Mouse (Mus musculus): ENCODE measurements around the gene Deup1. TPM values are rescaled to one million over a fixed set of nuclear protein-coding genes. Genes with fewer than 3 reads are reported as not detected.
A peak's percentile ranks its signal among the peaks of the same experiment; 100 is the strongest.

The Deup1 gene
- polyA plus RNA-seq, 1 experiment, result not detected

DNA sequence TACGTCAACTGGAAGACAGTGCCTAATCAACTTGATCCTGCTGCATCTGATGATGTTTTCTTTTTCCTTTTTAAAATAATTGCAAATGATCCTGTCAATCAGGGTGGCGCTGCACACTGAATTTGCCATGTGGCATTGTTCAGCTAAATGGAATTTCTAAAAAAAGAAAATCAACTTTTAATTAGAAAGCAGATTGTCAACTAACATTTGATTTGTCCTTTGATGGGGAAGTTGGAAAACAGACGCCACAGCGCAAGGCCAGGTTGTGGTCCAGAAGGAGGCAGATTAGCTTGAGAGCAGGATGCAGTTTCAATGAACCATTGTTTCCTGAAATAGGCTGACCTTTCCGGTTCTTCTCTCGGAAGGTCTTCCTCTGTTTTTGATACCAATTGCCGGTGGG is 101.2 kb downstream of the Deup1 start:
- TF ChIP-seq CEBPB (IDR thresholded peaks at IDR 0.05; ENCODE audit: insufficient read depth, poor library complexity, severe bottlenecking) (no peak), TCF3 (IDR thresholded peaks at IDR 0.05; ENCODE audit: insufficient read length, low read depth) (no peak), MYOG (IDR thresholded peaks at IDR 0.05; ENCODE audit: control insufficient read depth in 1 of 3, insufficient read depth in 1 of 3, insufficient read length in 2 of 3, low read depth in 2 of 3) (no peak), SRF (IDR thresholded peaks at IDR 0.05; ENCODE audit: control insufficient read depth, insufficient read length, low read depth) (no peak), POLR2AphosphoS2 (IDR thresholded peaks at IDR 0.05; ENCODE audit: insufficient read length, low read depth) (no peak), REST (IDR thresholded peaks at IDR 0.05; ENCODE audit: insufficient read depth, insufficient read length) (no peak), USF1 (IDR thresholded peaks at IDR 0.05; ENCODE audit: low read depth) (no peak), E2F4 (IDR thresholded peaks at IDR 0.05; ENCODE audit: insufficient read depth) (no peak), MYOD1 (IDR thresholded peaks at IDR 0.05; ENCODE audit: control insufficient read depth in 1 of 3, insufficient read length in 2 of 3, low read depth in 2 of 3) (no peak), POLR2A (IDR thresholded peaks at IDR 0.05; ENCODE audit: insufficient read length, low read depth) (no peak), MAX (IDR thresholded peaks at IDR 0.05; ENCODE audit: low read depth) (no peak), TCF12 (IDR thresholded peaks at IDR 0.05; ENCODE audit: insufficient read depth, poor library complexity, severe bottlenecking) (no peak)
- Histone ChIP-seq H3K27me3 (ENCODE audit: control insufficient read depth, insufficient read depth, insufficient read length) (no peaks in the 10 kb centered on the region), H3K4me2 (ENCODE audit: low read depth) (no peak overlapping the region), H3K36me3 (ENCODE audit: control insufficient read depth, insufficient read depth) (no peaks in the 10 kb centered on the region), H3K4me3 (no peak overlapping the region), H3ac (ENCODE audit: control insufficient read depth, insufficient read length) (no peak overlapping the region), H3K79me2 (ENCODE audit: control insufficient read depth, insufficient read depth) (no peaks in the 10 kb centered on the region)

DNA sequence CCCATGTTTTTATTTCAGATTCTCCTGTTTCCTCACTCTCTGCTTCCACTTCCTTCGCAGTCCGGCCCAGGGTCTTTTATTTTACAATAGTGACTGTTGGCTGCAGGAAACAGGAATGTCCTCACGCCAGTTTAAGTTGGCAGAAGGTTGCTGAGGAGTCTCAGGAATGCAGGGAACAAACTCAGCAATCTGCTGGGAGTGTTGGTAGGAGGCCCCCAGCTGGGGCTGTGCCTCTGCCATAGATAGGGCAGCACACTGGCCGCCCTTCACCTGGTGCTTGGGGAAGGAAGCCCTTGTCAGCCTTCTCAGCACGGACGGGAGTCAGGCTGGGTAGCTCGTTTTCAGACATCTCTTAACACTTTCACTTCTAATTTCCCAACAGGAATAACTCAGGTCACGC is 102.5 kb downstream of the Deup1 start:
- Histone ChIP-seq H3ac (ENCODE audit: control insufficient read depth, insufficient read length) (no peak overlapping the region), H3K36me3 (ENCODE audit: control insufficient read depth, insufficient read depth) (no peaks in the 10 kb centered on the region), H3K4me2 (ENCODE audit: low read depth) (no peak overlapping the region), H3K4me3 (no peak overlapping the region), H3K79me2 (ENCODE audit: control insufficient read depth, insufficient read depth) (no peaks in the 10 kb centered on the region), H3K27me3 (ENCODE audit: control insufficient read depth, insufficient read depth, insufficient read length) (no peaks in the 10 kb centered on the region)
- TF ChIP-seq REST (IDR thresholded peaks at IDR 0.05; ENCODE audit: insufficient read depth, insufficient read length) (no peak), MYOG (IDR thresholded peaks at IDR 0.05; ENCODE audit: control insufficient read depth in 1 of 3, insufficient read depth in 1 of 3, insufficient read length in 2 of 3, low read depth in 2 of 3) (no peak), TCF12 (IDR thresholded peaks at IDR 0.05; ENCODE audit: insufficient read depth, poor library complexity, severe bottlenecking) (no peak), MYOD1 (IDR thresholded peaks at IDR 0.05; ENCODE audit: control insufficient read depth in 1 of 3, insufficient read length in 2 of 3, low read depth in 2 of 3) (no peak), POLR2A (IDR thresholded peaks at IDR 0.05; ENCODE audit: insufficient read length, low read depth) (no peak)

DNA sequence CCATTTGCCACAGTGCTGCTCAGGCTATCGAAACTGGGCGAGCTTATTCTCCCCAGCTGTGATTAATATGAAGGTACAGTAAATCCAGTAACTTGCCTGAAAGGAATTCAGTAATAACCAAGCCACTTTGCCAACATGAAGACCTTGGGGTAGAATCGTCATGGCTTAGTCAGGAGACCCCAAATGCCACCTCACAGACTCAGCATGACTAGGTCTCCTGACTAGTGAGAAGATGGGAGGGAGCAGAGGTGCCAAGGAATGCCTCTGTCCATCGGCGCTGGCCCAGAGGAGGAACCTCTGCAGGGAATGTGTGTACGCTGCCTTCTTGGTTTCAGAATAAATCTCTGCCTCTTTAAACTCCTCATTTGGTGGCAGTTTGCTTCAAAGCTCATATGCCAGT is 104.1 kb downstream of the Deup1 start:
- H3K36me3 ChIP-seq (ENCODE audit: control insufficient read depth, insufficient read depth), result no peaks in the 10 kb centered on the region
- no peak overlapping the region for H3K4me2 ChIP-seq (ENCODE audit: low read depth)
- no peaks in the 10 kb centered on the region for H3K27me3 ChIP-seq (ENCODE audit: control insufficient read depth, insufficient read depth, insufficient read length)
- no peaks in the 10 kb centered on the region for H3K79me2 ChIP-seq (ENCODE audit: control insufficient read depth, insufficient read depth)
- H3K4me3 ChIP-seq, result no peak overlapping the region
- TF ChIP-seq SRF (IDR thresholded peaks at IDR 0.05; ENCODE audit: control insufficient read depth, insufficient read length, low read depth), result no peak
- TF ChIP-seq USF1 (IDR thresholded peaks at IDR 0.05; ENCODE audit: low read depth), result no peak
- TF ChIP-seq CEBPB (IDR thresholded peaks at IDR 0.05; ENCODE audit: insufficient read depth, poor library complexity, severe bottlenecking), result no peak
- TF ChIP-seq MAX (IDR thresholded peaks at IDR 0.05; ENCODE audit: low read depth), result no peak
- no peak for TF ChIP-seq TCF3 (IDR thresholded peaks at IDR 0.05; ENCODE audit: insufficient read length, low read depth)
- TF ChIP-seq MYOG (IDR thresholded peaks at IDR 0.05; ENCODE audit: control insufficient read depth in 1 of 3, insufficient read depth in 1 of 3, insufficient read length in 2 of 3, low read depth in 2 of 3), result no peak
- TF ChIP-seq E2F4 (IDR thresholded peaks at IDR 0.05; ENCODE audit: insufficient read depth), result no peak
- TF ChIP-seq TCF12 (IDR thresholded peaks at IDR 0.05; ENCODE audit: insufficient read depth, poor library complexity, severe bottlenecking), result no peak
- no peak for TF ChIP-seq POLR2A (IDR thresholded peaks at IDR 0.05; ENCODE audit: insufficient read length, low read depth)
- TF ChIP-seq REST (IDR thresholded peaks at IDR 0.05; ENCODE audit: insufficient read depth, insufficient read length), result no peak
- TF ChIP-seq POLR2AphosphoS2 (IDR thresholded peaks at IDR 0.05; ENCODE audit: insufficient read length, low read depth), result no peak
- no peak overlapping the region for H3ac ChIP-seq (ENCODE audit: control insufficient read depth, insufficient read length)

DNA sequence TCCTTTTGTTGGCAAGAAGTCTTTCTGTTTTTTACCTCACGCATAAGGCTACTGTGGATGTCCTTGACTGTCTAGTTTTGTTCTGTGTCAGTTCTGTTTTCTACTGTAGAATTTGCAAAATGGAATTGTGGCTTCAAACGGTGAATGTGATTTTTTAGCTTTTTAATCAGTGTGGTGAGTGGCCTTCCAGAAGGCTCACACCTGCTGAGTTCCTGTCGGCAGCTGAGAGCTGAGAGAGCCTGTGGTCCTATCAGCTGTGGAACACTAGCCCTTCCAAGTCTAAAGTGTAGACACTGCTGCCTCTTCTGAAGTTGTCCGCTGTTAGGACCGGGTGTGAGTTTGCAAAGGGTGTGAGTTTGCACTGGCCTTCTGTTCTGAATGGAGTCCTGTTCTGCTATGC is 104.8 kb downstream of the Deup1 start:
- H3ac ChIP-seq (ENCODE audit: control insufficient read depth, insufficient read length), result no peak overlapping the region
- no peak overlapping the region for H3K4me3 ChIP-seq
- H3K79me2 ChIP-seq (ENCODE audit: control insufficient read depth, insufficient read depth), result no peaks in the 10 kb centered on the region
- H3K27me3 ChIP-seq (ENCODE audit: control insufficient read depth, insufficient read depth, insufficient read length), result no peaks in the 10 kb centered on the region
- H3K36me3 ChIP-seq (ENCODE audit: control insufficient read depth, insufficient read depth), result no peaks in the 10 kb centered on the region
- peak in 1 of 3 experiments; percentile 58 for TF ChIP-seq MYOG (IDR thresholded peaks at IDR 0.05; ENCODE audit: control insufficient read depth in 1 of 3, insufficient read depth in 1 of 3, insufficient read length in 2 of 3, low read depth in 2 of 3)
- no peak for TF ChIP-seq REST (IDR thresholded peaks at IDR 0.05; ENCODE audit: insufficient read depth, insufficient read length)
- no peak for TF ChIP-seq POLR2AphosphoS2 (IDR thresholded peaks at IDR 0.05; ENCODE audit: insufficient read length, low read depth)
- peak in 1 of 3 experiments; percentile 44 for TF ChIP-seq MYOD1 (IDR thresholded peaks at IDR 0.05; ENCODE audit: control insufficient read depth in 1 of 3, insufficient read length in 2 of 3, low read depth in 2 of 3)
- TF ChIP-seq CEBPB (IDR thresholded peaks at IDR 0.05; ENCODE audit: insufficient read depth, poor library complexity, severe bottlenecking), result no peak
- TF ChIP-seq SRF (IDR thresholded peaks at IDR 0.05; ENCODE audit: control insufficient read depth, insufficient read length, low read depth), result no peak
- no peak for TF ChIP-seq POLR2A (IDR thresholded peaks at IDR 0.05; ENCODE audit: insufficient read length, low read depth)
- TF ChIP-seq TCF12 (IDR thresholded peaks at IDR 0.05; ENCODE audit: insufficient read depth, poor library complexity, severe bottlenecking), result no peak
- TF ChIP-seq USF1 (IDR thresholded peaks at IDR 0.05; ENCODE audit: low read depth), result no peak
- no peak overlapping the region for H3K4me2 ChIP-seq (ENCODE audit: low read depth)

DNA sequence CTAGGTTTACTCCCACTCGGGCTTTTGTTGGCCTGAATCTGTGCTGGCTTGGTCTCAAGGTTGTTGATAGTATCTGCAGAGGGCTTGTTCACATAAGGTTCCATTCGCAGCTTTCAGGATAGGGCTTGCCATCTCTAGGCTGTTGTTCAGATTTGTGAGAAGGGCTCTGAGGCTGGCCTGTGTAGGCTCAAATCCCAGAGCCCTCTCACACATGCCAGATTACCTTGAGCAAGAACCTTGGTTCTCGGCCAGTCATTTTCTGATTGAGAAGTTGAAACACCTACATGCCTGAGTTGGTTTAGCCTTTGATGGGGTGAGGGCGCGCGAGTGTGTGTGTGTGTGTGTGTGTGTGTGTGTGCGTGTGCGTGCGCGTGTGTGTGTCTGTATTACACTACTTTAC is 105.4 kb downstream of the Deup1 start:
- Histone ChIP-seq H3K4me2 (ENCODE audit: low read depth) (no peak overlapping the region), H3K79me2 (ENCODE audit: control insufficient read depth, insufficient read depth) (no peaks in the 10 kb centered on the region), H3ac (ENCODE audit: control insufficient read depth, insufficient read length) (no peak overlapping the region), H3K4me3 (no peak overlapping the region), H3K27me3 (ENCODE audit: control insufficient read depth, insufficient read depth, insufficient read length) (no peaks in the 10 kb centered on the region), H3K36me3 (ENCODE audit: control insufficient read depth, insufficient read depth) (no peaks in the 10 kb centered on the region)
- TF ChIP-seq SRF (IDR thresholded peaks at IDR 0.05; ENCODE audit: control insufficient read depth, insufficient read length, low read depth), result no peak
- no peak for TF ChIP-seq MAX (IDR thresholded peaks at IDR 0.05; ENCODE audit: low read depth)
- TF ChIP-seq MYOG (IDR thresholded peaks at IDR 0.05; ENCODE audit: control insufficient read depth in 1 of 3, insufficient read depth in 1 of 3, insufficient read length in 2 of 3, low read depth in 2 of 3), result no peak
- TF ChIP-seq POLR2AphosphoS2 (IDR thresholded peaks at IDR 0.05; ENCODE audit: insufficient read length, low read depth), result no peak
- TF ChIP-seq TCF3 (IDR thresholded peaks at IDR 0.05; ENCODE audit: insufficient read length, low read depth), result no peak
- TF ChIP-seq E2F4 (IDR thresholded peaks at IDR 0.05; ENCODE audit: insufficient read depth), result no peak
- TF ChIP-seq MYOD1 (IDR thresholded peaks at IDR 0.05; ENCODE audit: control insufficient read depth in 1 of 3, insufficient read length in 2 of 3, low read depth in 2 of 3), result no peak
- no peak for TF ChIP-seq USF1 (IDR thresholded peaks at IDR 0.05; ENCODE audit: low read depth)
- TF ChIP-seq TCF12 (IDR thresholded peaks at IDR 0.05; ENCODE audit: insufficient read depth, poor library complexity, severe bottlenecking), result no peak
- TF ChIP-seq POLR2A (IDR thresholded peaks at IDR 0.05; ENCODE audit: insufficient read length, low read depth), result no peak
- no peak for TF ChIP-seq REST (IDR thresholded peaks at IDR 0.05; ENCODE audit: insufficient read depth, insufficient read length)
